In the genomic region with DNA sequence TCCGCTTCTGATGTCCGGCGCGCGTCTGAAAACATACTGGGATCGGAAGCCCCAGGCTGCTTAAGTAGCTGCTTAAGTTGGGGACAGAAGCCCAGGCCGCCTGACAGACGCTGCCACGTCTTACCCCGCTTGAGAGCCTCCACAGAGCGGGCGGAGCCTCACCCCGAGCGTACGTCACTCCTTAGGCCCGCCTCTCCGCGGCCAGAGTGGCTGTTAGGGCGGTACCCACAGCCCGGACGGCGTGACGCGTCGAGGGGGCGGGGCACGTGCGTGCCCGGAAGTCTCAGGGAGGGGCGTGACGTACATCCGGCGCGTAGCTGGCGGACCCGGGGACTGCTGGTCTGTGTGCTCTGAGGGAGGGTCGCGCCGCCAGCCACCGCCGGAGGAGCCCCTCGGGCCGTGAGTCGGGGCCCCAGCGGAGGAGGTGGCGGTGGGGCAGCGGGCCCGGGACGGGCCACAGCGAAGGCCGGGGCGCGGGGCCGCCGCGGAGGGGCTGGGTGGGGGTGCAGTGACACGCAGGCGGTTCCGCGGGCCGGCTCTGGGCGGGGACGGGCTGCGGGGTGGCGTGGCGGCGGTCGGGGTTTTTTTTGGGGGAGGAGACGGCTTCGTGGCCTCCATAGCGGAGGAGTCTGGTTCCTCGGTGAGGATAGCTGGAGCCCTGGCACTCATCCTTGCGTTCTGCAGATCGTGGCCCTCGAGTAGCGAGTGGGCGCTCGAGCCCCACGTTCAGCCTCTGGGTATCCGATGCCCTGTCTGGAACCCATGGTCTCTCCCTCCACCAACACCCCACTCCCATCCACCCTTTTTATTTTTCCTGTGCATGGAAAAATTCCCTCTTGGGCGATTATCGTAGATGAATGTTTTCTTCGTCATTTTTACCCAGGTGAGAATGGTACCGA, we compare ENCODE assay signal across 8 mouse cellular contexts. TPM values are rescaled to one million over a fixed set of nuclear protein-coding genes. Genes with fewer than 3 reads are reported as not detected.
A peak's percentile ranks its signal among the peaks of the same experiment; 100 is the strongest.
DNase-seq lines count a peak whose midpoint lies in the region; ATAC-seq and TF ChIP-seq lines count a peak whose summit lies in the region.

A gene (plus strand): TSS at position 285 of the 899 bp plus-strand sequence.

- peak; percentile 90 for TF ChIP-seq POLR2A in liver, adult 2 months (IDR thresholded peaks at IDR 0.05; ENCODE audit: extremely low read depth, insufficient read depth, low read length)
- TF ChIP-seq POLR2A in myocyte (IDR thresholded peaks at IDR 0.05; ENCODE audit: insufficient read length, low read depth) = peak; percentile 91

- H3K4me1 ChIP-seq in heart, embryonic 11.5 days (ENCODE audit: control insufficient read depth, insufficient read depth, low read length) = peaks cover 6% of the 10 kb centered on the region
- peaks cover 19% of the 10 kb centered on the region for H3K4me1 ChIP-seq in kidney, embryonic 16.5 days (ENCODE audit: insufficient read depth, low read length)
- H3K4me1 ChIP-seq in liver, adult 2 months (ENCODE audit: control insufficient read depth, insufficient read depth, low read length) = peaks cover 17% of the 10 kb centered on the region

- peaks cover 17% of the 10 kb centered on the region for H3K79me2 ChIP-seq in liver, adult 2 months (ENCODE audit: control insufficient read depth, insufficient read depth, low read length)
- H3K79me2 ChIP-seq in myocyte (ENCODE audit: control insufficient read depth, insufficient read depth) = peaks cover 49% of the 10 kb centered on the region

- H3K27ac ChIP-seq in heart, embryonic 11.5 days (ENCODE audit: low read depth, low read length) = peak within 1 kb of the TSS; percentile 89
- peak within 1 kb of the TSS; percentile 78 for H3K27ac ChIP-seq in kidney, embryonic 16.5 days (ENCODE audit: low read length)
- peak within 1 kb of the TSS; percentile 91 for H3K27ac ChIP-seq in liver, adult 2 months (replicated peaks; ENCODE audit: insufficient read depth, low read depth, low read length)

- ATAC-seq in erythroblast, adult 5-6 weeks (replicated peaks; ENCODE audit: low FRiP score, poor library complexity, severe bottlenecking) = peak; percentile 99
- ATAC-seq in heart, embryonic 11.5 days (replicated peaks; ENCODE audit: insufficient number of reproducible peaks, low FRiP score, low TSS enrichment) = peak; percentile 100
- ATAC-seq in kidney, embryonic 16.5 days (ENCODE audit: low FRiP score, low TSS enrichment) = peak; percentile 100

- H3ac ChIP-seq in myocyte (ENCODE audit: control insufficient read depth, insufficient read length) = peak within 1 kb of the TSS; percentile 62

- H3K4me3 ChIP-seq in heart, embryonic 11.5 days (ENCODE audit: low read depth, low read length) = peak within 1 kb of the TSS; percentile 99
- H3K4me3 ChIP-seq in kidney, embryonic 16.5 days (ENCODE audit: low read length) = peak within 1 kb of the TSS; percentile 96
- peak within 1 kb of the TSS; percentile 97 for H3K4me3 ChIP-seq in liver, adult 2 months (ENCODE audit: insufficient read depth, low read depth, low read length)
- H3K4me3 ChIP-seq in myocyte = peak within 1 kb of the TSS; percentile 76

- peak; percentile 100 for DNase-seq in B cell, adult 2 months
- peak; percentile 99 for DNase-seq in brain, adult 2 months (ENCODE audit: low read depth, low spot score)
- DNase-seq in liver, adult 2 months (ENCODE audit: extremely low read depth, low read depth, low spot score) = peak; percentile 88
- DNase-seq in splenic B cell, adult 2 months (ENCODE audit: low read depth, low spot score) = peak; percentile 99

- WGBS in heart, embryonic 11.5 days (ENCODE audit: insufficient replicate concordance) = under 1% methylated on average over 72 of the region's 84 CpGs
- under 1% methylated on average over 69 of the region's 84 CpGs for WGBS in kidney, embryonic 16.5 days
- under 1% methylated on average over 80 of the region's 84 CpGs for WGBS in liver, adult 2 months

- H3K4me2 ChIP-seq in heart, embryonic 11.5 days = peak within 1 kb of the TSS; percentile 95
- peak within 1 kb of the TSS; percentile 92 for H3K4me2 ChIP-seq in kidney, embryonic 16.5 days (replicated peaks; ENCODE audit: low read depth, low read length)
- H3K4me2 ChIP-seq in myocyte (ENCODE audit: low read depth) = peak within 1 kb of the TSS; percentile 83

- H3K27me3 ChIP-seq in heart, embryonic 11.5 days (ENCODE audit: control insufficient read depth, insufficient read depth, low read length) = no peaks in the 10 kb centered on the region
- no peaks in the 10 kb centered on the region for H3K27me3 ChIP-seq in kidney, embryonic 16.5 days (ENCODE audit: insufficient read depth, low read length)
- H3K27me3 ChIP-seq in liver, adult 2 months (ENCODE audit: control insufficient read depth, insufficient read depth, low read length) = no peaks in the 10 kb centered on the region
- no peaks in the 10 kb centered on the region for H3K27me3 ChIP-seq in myocyte (ENCODE audit: control insufficient read depth, insufficient read depth, insufficient read length)
- H3K27me3 ChIP-seq in splenic B cell, adult 2 months (ENCODE audit: control insufficient read depth, insufficient read depth, low read length, poor library complexity, severe bottlenecking) = no peaks in the 10 kb centered on the region

- H3K9ac ChIP-seq in heart, embryonic 11.5 days (ENCODE audit: low read depth, low read length) = peak within 1 kb of the TSS; percentile 94
- H3K9ac ChIP-seq in kidney, embryonic 16.5 days (replicated peaks; ENCODE audit: low read length) = peak within 1 kb of the TSS; percentile 96
- peak within 1 kb of the TSS; percentile 91 for H3K9ac ChIP-seq in liver, adult 2 months (ENCODE audit: low read depth, low read length)

- no peaks in the 10 kb centered on the region for H3K9me3 ChIP-seq in heart, embryonic 11.5 days (replicated peaks; ENCODE audit: control insufficient read depth, low read length)
- H3K9me3 ChIP-seq in kidney, embryonic 16.5 days (ENCODE audit: low read length) = no peaks in the 10 kb centered on the region

- no peak for TF ChIP-seq CTCF in liver, adult 2 months (IDR thresholded peaks at IDR 0.05; ENCODE audit: low read depth, low read length)

- H3K36me3 ChIP-seq in heart, embryonic 11.5 days (ENCODE audit: control insufficient read depth, insufficient read depth, low read length) = 0 out of 2 replicates have a peak, but pooled peaks cover 3% of the 10 kb centered on the region
- H3K36me3 ChIP-seq in kidney, embryonic 16.5 days (ENCODE audit: insufficient read depth, low read length) = peaks cover 7% of the 10 kb centered on the region; the same call in 1 of the 2 replicates
- H3K36me3 ChIP-seq in liver, adult 2 months (ENCODE audit: control insufficient read depth, insufficient read depth, low read length) = peaks cover 7% of the 10 kb centered on the region
- peaks cover 16% of the 10 kb centered on the region for H3K36me3 ChIP-seq in myocyte (ENCODE audit: control insufficient read depth, insufficient read depth)
- H3K36me3 ChIP-seq in splenic B cell, adult 2 months (ENCODE audit: control insufficient read depth, insufficient read depth, low read length, poor library complexity, severe bottlenecking) = peaks cover 6% of the 10 kb centered on the region; the same call in 1 of the 2 replicates

TF ChIP-seq in myocyte, 11 proteins besides CTCF, POLR2A, EP300 and RAD21:
- no peak for TF ChIP-seq E2F4 (IDR thresholded peaks at IDR 0.05; ENCODE audit: insufficient read depth)
- no peak for TF ChIP-seq MAX (IDR thresholded peaks at IDR 0.05; ENCODE audit: low read depth)
- no peak for TF ChIP-seq TCF3 (IDR thresholded peaks at IDR 0.05; ENCODE audit: insufficient read length, low read depth)
- TF ChIP-seq SRF (IDR thresholded peaks at IDR 0.05; ENCODE audit: control insufficient read depth, insufficient read length, low read depth) = peak; percentile 24
- TF ChIP-seq MYOD1 (IDR thresholded peaks at IDR 0.05; ENCODE audit: control insufficient read depth in 1 of 3, insufficient read length in 2 of 3, low read depth in 2 of 3) = peak in 1 of 3 experiments; percentile 34
- TF ChIP-seq TCF12 (IDR thresholded peaks at IDR 0.05; ENCODE audit: insufficient read depth, poor library complexity, severe bottlenecking) = no peak
- TF ChIP-seq REST (IDR thresholded peaks at IDR 0.05; ENCODE audit: insufficient read depth, insufficient read length) = no peak
- no peak for TF ChIP-seq CEBPB (IDR thresholded peaks at IDR 0.05; ENCODE audit: insufficient read depth, poor library complexity, severe bottlenecking)
- no peak for TF ChIP-seq MYOG (IDR thresholded peaks at IDR 0.05; ENCODE audit: control insufficient read depth in 1 of 3, insufficient read depth in 1 of 3, insufficient read length in 2 of 3, low read depth in 2 of 3)
- TF ChIP-seq USF1 (IDR thresholded peaks at IDR 0.05; ENCODE audit: low read depth) = peak; percentile 29
- TF ChIP-seq POLR2AphosphoS2 (IDR thresholded peaks at IDR 0.05; ENCODE audit: insufficient read length, low read depth) = peak; percentile 94

RNA-seq across cellular contexts. Expression of the gene that starts here (rescaled TPM):
- 37.6 and 50.5 TPM in 2 replicates for total RNA-seq in erythroblast, adult 5-6 weeks (2015; ENCODE audit: low replicate concordance)
- 26.9 and 32.6 TPM in 2 replicates for total RNA-seq in erythroblast, adult 5-6 weeks (2017; ENCODE audit: low replicate concordance)
- 182 and 200 TPM in 2 replicates for polyA plus RNA-seq in heart, embryonic 11.5 days (2014; fragmentation: Nextera tagmentation; extraction: Ambion mirVana)
- 247 and 260 TPM in 2 replicates for polyA plus RNA-seq in kidney, embryonic 16.5 days (2015; fragmentation: Nextera tagmentation; extraction: Ambion mirVana)
- 73.0 and 76.2 TPM in 2 replicates for total RNA-seq in liver, adult 2 months (2014; rRNA removed)
- polyA plus RNA-seq in liver, adult 2 months (2012; rRNA removed) = 44.9 and 53.2 TPM in 2 replicates
- polyA plus RNA-seq in myocyte (2012; fragmentation: generic; extraction: Trizol) = 142 TPM

Comparison
In these comparisons a context has a peak if more than half of its experiments do, and no peak if none do; other contexts are left out.
1. Peak in every context shown above with its lines: DNase-seq, ATAC-seq, H3K4me3 ChIP-seq and H3K27ac ChIP-seq.